Comparison of ENCODE assay signal across 20 mouse cellular contexts in the genomic region with DNA sequence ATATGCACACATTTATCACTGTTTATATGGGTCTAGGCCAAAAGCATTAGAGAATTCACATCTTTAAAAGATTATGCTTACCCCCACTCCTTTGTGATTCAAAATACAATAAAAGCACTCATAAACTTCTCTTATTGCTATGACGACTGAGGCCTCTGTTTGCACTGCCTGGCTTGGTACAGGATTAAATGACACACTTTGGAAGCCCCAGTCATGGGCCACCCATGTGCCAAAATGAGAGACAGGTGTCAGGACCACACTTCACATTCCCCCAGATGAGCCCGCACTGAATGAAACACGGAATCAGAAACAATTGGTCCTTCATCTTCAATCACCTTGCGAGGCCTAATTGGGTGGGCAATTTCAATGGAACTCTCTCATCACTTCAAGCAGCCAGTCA.
DNase-seq lines count a peak whose midpoint lies in the region; ATAC-seq and TF ChIP-seq lines count a peak whose summit lies in the region.
"Had no signal": no experiment of that assay in that cellular context is flagged by ENCODE, and none has a peak within 500 bp of the region (broad histone marks: within the 10 kb centered on the region; RNA-seq: fewer than 3 reads in every experiment).

No protein-coding gene starts in this region.

- 81% methylated on average over 4 of the region's 4 CpGs for WGBS in intestine, embryonic 14.5 days
- 72% methylated on average over 4 of the region's 4 CpGs for WGBS in intestine, postnatal 0 days
- 26% methylated on average over 4 of the region's 4 CpGs for WGBS in limb, embryonic 12.5 days
- WGBS in limb, embryonic 14.5 days: 33% methylated on average over 4 of the region's 4 CpGs

- no peaks in the 10 kb centered on the region for H3K27me3 ChIP-seq in intestine, embryonic 14.5 days (replicated peaks; ENCODE audit: control insufficient read depth, insufficient read depth, low read length)
- H3K27me3 ChIP-seq in intestine, postnatal 0 days (replicated peaks; ENCODE audit: control insufficient read depth, insufficient read depth, low read length): no peaks in the 10 kb centered on the region
- no peaks in the 10 kb centered on the region for H3K27me3 ChIP-seq in limb, embryonic 12.5 days
- no peaks in the 10 kb centered on the region for H3K27me3 ChIP-seq in limb, embryonic 14.5 days (ENCODE audit: control insufficient read depth, insufficient read depth, low read length)
- H3K27me3 ChIP-seq: embryonic facial prominence, embryonic 12.5 days; forebrain, embryonic 13.5 days; forebrain, embryonic 15.5 days had no signal

- H3K9ac ChIP-seq in intestine, embryonic 14.5 days (ENCODE audit: low read length): no peak overlapping the region
- no peak overlapping the region for H3K9ac ChIP-seq in intestine, postnatal 0 days (ENCODE audit: low read depth, low read length)
- H3K9ac ChIP-seq in limb, embryonic 12.5 days (replicated peaks): no peak overlapping the region
- H3K9ac ChIP-seq in limb, embryonic 14.5 days (ENCODE audit: low read depth, low read length, severe bottlenecking): no peak overlapping the region
- H3K9ac ChIP-seq: embryonic facial prominence, embryonic 12.5 days; forebrain, embryonic 13.5 days; forebrain, embryonic 15.5 days; forebrain, postnatal 0 days had no signal

- intact Hi-C loops in gastrocnemius, postnatal 36 days (cut with DNase I): no loop called here

- no peak overlapping the region for H3K27ac ChIP-seq in intestine, embryonic 14.5 days (ENCODE audit: low read depth)
- H3K27ac ChIP-seq in intestine, postnatal 0 days (ENCODE audit: low read depth, low read length): no peak overlapping the region
- H3K27ac ChIP-seq in limb, embryonic 12.5 days: peak overlapping the region; percentile 5; the same call in 1 of the 2 replicates
- H3K27ac ChIP-seq in limb, embryonic 14.5 days (replicated peaks; ENCODE audit: low read depth, low read length): no peak overlapping the region
- H3K27ac ChIP-seq: embryonic facial prominence, embryonic 12.5 days; forebrain, embryonic 13.5 days; forebrain, embryonic 15.5 days had no signal

- H3K4me2 ChIP-seq in intestine, embryonic 14.5 days (ENCODE audit: low read length): no peak overlapping the region
- no peak overlapping the region for H3K4me2 ChIP-seq in intestine, postnatal 0 days (replicated peaks; ENCODE audit: low read depth)
- no peak overlapping the region for H3K4me2 ChIP-seq in limb, embryonic 12.5 days
- no peak overlapping the region for H3K4me2 ChIP-seq in limb, embryonic 14.5 days (replicated peaks; ENCODE audit: low read depth, low read length, severe bottlenecking)
- H3K4me2 ChIP-seq: embryonic facial prominence, embryonic 12.5 days; forebrain, embryonic 13.5 days; forebrain, embryonic 15.5 days had no signal

- TF ChIP-seq CTCF in intestine, postnatal 0 days (IDR thresholded peaks at IDR 0.05; ENCODE audit: low read depth): no peak

- H3K4me1 ChIP-seq in intestine, embryonic 14.5 days (replicated peaks; ENCODE audit: control insufficient read depth, insufficient read depth, low read length): no peaks in the 10 kb centered on the region
- H3K4me1 ChIP-seq in intestine, postnatal 0 days (replicated peaks; ENCODE audit: control insufficient read depth, insufficient read depth, low read length): no peaks in the 10 kb centered on the region
- peaks cover 18% of the 10 kb centered on the region for H3K4me1 ChIP-seq in limb, embryonic 12.5 days (replicated peaks)
- no peaks in the 10 kb centered on the region for H3K4me1 ChIP-seq in limb, embryonic 14.5 days (ENCODE audit: control insufficient read depth, insufficient read depth, low read length)
- H3K4me1 ChIP-seq: forebrain, embryonic 13.5 days; forebrain, embryonic 15.5 days had no signal

- DNase-seq in intestine, embryonic 14.5 days (ENCODE audit: low spot score): peak; percentile 47
- DNase-seq in forelimb bud, embryonic 11.5 days (ENCODE audit: low read depth, low spot score): peak; percentile 57
- peak; percentile 48 for DNase-seq in limb, embryonic 14.5 days (ENCODE audit: low spot score)
- DNase-seq in adrenal gland, adult (ENCODE audit: inconsistent age in 2 of 2, low spot score in 1 of 2): no peak
- no peak for DNase-seq in gastrocnemius, postnatal 36 days
- no peak for DNase-seq in lung, postnatal 36 days
- DNase-seq: adrenal gland, adult 8-10 months; adrenal gland, postnatal 14 days; adrenal gland, postnatal 36 days; cerebellum, adult 11-12 months; cerebellum, adult 2 months; cerebellum, adult 9-10 months; cerebellum, postnatal 10 days; cerebellum, postnatal 25 days; forebrain, postnatal 0 days had no signal

- no peaks in the 10 kb centered on the region for H3K9me3 ChIP-seq in intestine, embryonic 14.5 days (ENCODE audit: control insufficient read depth, low read length)
- H3K9me3 ChIP-seq in intestine, postnatal 0 days (ENCODE audit: control insufficient read depth): no peaks in the 10 kb centered on the region
- no peaks in the 10 kb centered on the region for H3K9me3 ChIP-seq in limb, embryonic 12.5 days
- no peaks in the 10 kb centered on the region for H3K9me3 ChIP-seq in limb, embryonic 14.5 days (ENCODE audit: control insufficient read depth, low read length)
- H3K9me3 ChIP-seq: embryonic facial prominence, embryonic 12.5 days; forebrain, embryonic 13.5 days; forebrain, embryonic 15.5 days had no signal

- no peaks in the 10 kb centered on the region for H3K36me3 ChIP-seq in intestine, embryonic 14.5 days (ENCODE audit: control insufficient read depth, insufficient read depth, low read length)
- H3K36me3 ChIP-seq in intestine, postnatal 0 days (ENCODE audit: control insufficient read depth, insufficient read depth): no peaks in the 10 kb centered on the region
- no peaks in the 10 kb centered on the region for H3K36me3 ChIP-seq in limb, embryonic 12.5 days
- H3K36me3 ChIP-seq in limb, embryonic 14.5 days (ENCODE audit: control insufficient read depth, insufficient read depth, low read length): no peaks in the 10 kb centered on the region
- H3K36me3 ChIP-seq: embryonic facial prominence, embryonic 12.5 days; forebrain, embryonic 15.5 days had no signal

- no peak overlapping the region for H3K4me3 ChIP-seq in intestine, embryonic 14.5 days (ENCODE audit: low read depth, low read length)
- no peak overlapping the region for H3K4me3 ChIP-seq in intestine, postnatal 0 days (ENCODE audit: low read depth, low read length)
- no peak overlapping the region for H3K4me3 ChIP-seq in limb, embryonic 12.5 days (replicated peaks)
- no peak overlapping the region for H3K4me3 ChIP-seq in limb, embryonic 14.5 days (replicated peaks; ENCODE audit: low read length)
- H3K4me3 ChIP-seq: embryonic facial prominence, embryonic 12.5 days; forebrain, embryonic 13.5 days; forebrain, embryonic 15.5 days had no signal

- ATAC-seq in intestine, embryonic 14.5 days (replicated peaks; ENCODE audit: low FRiP score, low TSS enrichment, low read depth): no peak
- no peak for ATAC-seq in intestine, postnatal 0 days
- peak; percentile 75; the same call in 1 of the 2 replicates for ATAC-seq in limb, embryonic 12.5 days (ENCODE audit: insufficient number of reproducible peaks, insufficient read depth, low FRiP score, low TSS enrichment, low read depth)
- ATAC-seq in limb, embryonic 14.5 days (ENCODE audit: low FRiP score, low read depth): peak; percentile 63; the same call in 1 of the 2 replicates
- ATAC-seq: forebrain, embryonic 13.5 days; forebrain, embryonic 15.5 days; forebrain, postnatal 0 days had no signal

- TF ChIP-seq POLR2A in limb, embryonic 14.5 days (IDR thresholded peaks at IDR 0.05; ENCODE audit: borderline replicate concordance, extremely low read depth, insufficient read depth, insufficient read length): no peak

Comparison
In these comparisons a context has a peak if more than half of its experiments do, and no peak if none do; other contexts are left out.
1. ATAC-seq: peak in limb, embryonic 12.5 days (single experiment) and limb, embryonic 14.5 days (single experiment); none in intestine, embryonic 14.5 days (single experiment) and intestine, postnatal 0 days (single experiment).
2. DNase-seq: peak in intestine, embryonic 14.5 days (single experiment), forelimb bud, embryonic 11.5 days (single experiment) and limb, embryonic 14.5 days (single experiment); none in adrenal gland, adult (0 of 2), gastrocnemius, postnatal 36 days (0 of 2) and lung, postnatal 36 days (single experiment).